Mouse (Mus musculus): Measurements from ENCODE around the gene Gm47429.

DNA sequence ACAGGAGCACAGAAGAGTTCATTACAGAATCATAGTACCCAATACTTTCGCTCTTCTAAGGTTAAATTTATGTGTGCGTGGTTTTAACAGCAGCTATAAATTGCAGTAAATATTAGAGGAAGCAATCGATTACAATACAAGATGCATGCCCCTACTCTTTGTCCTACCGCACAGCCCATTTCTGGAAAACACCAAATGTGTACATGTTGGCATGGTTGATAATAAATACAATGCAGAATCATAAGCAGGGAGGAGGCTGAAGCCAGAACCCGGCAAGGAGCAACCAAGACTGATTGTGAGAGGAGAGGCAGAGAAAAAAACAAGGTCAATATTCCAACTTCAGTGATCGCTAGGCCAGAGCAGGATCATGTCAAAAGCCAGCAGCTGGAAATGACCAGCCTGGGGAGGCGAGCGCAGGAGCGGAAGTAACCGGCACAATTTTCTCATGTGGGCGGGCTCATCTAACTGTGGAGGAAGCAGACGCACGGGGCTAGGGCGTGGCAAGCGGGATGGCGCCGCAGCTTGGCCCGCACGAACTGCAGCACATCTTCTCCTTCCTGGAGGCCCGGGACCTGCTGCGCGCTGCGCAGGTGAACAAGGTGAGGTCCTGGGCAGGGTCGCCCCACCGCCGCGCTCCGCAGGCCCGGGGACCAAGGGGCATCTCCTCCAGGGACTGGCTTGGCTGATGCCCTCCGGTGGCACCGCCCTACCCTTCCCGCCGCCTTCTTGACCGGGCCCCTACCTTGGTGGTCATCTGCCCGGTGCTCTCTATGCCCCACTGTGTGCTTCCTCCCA is 26.1 kb downstream of the Gm47429 start, which contains the start of gene Fbxw17:
- no peak for TF ChIP-seq CTCF (IDR thresholded peaks at IDR 0.05; ENCODE audit: extremely low read depth, insufficient read depth, insufficient read length, insufficient replicate concordance)
- no peak for TF ChIP-seq POLR2A (IDR thresholded peaks at IDR 0.05; ENCODE audit: low read depth, low read length)

Data from spleen, adult 2 months (tissue).